Mouse (Mus musculus): ENCODE data around the gene Lrrc57. TPM values are rescaled to one million over a fixed set of nuclear protein-coding genes. Genes with fewer than 3 reads are reported as not detected.
A peak's percentile ranks its signal among the peaks of the same experiment; 100 is the strongest.
"Not testable (repeated sequence)": the region's sequence is repeated elsewhere in the genome, so short reads cannot be mapped to it uniquely, and the experiment has no call there.

Gene Lrrc57
- total RNA-seq, 2 experiments from 2014 or later, result 19.6 to 21.2 TPM

DNA sequence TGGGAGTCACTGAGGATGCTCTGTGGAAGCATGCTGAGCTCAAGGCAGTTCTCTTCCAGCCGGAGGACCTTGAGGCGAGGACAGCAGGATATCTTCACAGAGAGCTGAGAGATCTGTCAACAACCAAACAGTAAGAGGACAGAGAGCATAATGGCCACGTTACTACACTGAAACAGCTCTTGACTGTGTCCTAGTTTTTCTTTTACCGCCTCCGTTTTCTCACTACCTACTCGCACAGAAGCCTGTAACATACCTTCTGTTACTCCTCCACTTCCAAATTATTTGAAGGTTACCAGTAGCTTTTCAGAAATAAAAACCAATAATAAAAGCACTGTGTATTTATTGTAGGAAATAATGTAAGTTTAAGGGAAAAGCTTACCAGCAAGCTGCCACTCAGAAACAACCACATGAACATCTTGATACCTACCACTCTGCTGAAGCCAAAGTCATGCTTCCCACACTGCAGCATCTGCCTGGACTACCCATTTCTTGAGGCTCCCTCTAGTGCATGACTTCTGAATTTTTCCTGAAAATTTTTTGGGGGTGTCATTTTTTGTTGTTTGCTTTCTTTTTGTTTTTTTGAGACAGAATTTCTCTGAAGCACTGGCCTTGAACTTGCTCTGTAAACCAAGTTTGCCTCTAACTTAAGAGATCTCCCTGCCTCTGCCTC lies 3.2 kb downstream of the Lrrc57 start:
- no peak for ATAC-seq (ENCODE audit: poor library complexity, severe bottlenecking)

DNA sequence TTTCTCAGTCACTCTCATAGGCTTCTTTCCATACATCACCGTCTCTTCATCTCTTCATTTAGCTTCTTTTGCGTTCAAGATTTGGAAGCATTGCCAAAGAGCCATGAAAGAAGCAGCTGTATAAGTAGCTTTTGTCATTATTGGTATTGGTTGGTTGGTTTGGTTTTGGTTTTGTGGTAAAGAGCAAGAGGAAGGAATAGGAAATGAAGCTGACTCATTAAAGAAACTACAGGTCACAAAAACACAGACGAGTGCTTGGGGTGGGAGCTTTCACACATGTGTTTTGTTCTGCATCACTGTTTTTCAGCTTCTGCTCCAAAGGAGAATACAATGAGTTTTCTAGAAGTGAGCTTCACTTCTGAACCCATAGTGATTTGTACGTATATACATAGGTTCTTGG lies 9.8 kb downstream of the Lrrc57 start:
- ATAC-seq (ENCODE audit: poor library complexity, severe bottlenecking), result no peak

DNA sequence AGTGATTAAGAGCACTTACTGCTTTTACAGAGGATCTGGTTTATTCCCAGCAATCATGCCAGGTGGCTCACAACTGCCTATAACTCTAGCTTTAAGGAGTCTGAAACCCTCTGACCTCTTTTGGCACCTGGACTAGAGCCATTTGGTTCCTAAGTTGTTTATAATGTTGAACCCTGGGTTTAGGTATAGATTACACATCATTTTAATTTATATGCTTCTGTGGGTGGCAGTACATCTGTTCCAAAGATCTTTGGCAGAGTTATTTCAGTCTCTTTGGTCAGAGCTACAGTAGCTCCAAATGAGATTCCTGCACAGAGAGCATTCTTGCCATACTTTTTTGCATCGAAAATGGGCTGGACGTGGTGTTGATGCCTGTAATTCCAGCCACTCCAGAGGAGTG lies 11.6 kb downstream of the Lrrc57 start:
- ATAC-seq (ENCODE audit: poor library complexity, severe bottlenecking), result no peak

DNA sequence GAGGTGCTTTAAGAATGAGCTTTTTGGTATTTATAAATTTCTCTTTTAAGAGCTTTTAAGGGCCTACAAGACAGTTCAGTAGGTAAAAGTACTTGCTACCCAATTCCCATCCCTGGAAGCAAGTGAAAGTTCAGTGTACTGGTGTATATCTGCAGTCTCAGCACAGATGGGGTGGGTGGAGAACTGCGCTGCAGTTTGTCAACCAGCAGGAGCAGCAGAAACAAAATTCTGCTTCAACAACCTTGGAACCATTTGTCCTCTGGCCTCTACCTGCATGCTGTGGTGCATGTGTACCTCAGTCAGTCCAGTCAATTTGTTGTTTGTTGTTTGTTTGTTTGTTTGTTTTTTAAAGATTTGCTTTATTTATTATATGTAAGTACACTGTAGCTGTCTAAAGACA lies 17.1 kb downstream of the Lrrc57 start:
- no peak for ATAC-seq (ENCODE audit: poor library complexity, severe bottlenecking)

DNA sequence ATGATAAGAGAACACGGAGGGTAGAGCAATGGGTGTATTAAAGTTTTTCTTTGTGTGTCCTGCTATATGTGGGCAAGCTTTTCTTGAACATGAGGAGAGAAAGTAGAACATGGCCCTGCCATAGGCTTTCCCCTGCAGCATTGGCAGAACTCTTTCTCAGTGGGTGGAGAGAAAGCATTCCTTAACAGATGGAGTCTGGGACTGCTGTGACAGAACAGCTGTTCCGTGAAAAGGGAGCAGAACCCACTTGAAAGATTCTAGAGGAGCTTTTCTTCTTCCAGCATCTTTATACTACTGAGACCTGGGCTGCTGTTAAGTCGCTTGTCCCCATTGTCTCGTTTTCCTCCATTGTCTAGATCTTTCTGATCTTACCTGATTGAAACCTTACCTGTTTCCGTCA lies 19.6 kb downstream of the Lrrc57 start:
- ATAC-seq (ENCODE audit: poor library complexity, severe bottlenecking), result no peak

DNA sequence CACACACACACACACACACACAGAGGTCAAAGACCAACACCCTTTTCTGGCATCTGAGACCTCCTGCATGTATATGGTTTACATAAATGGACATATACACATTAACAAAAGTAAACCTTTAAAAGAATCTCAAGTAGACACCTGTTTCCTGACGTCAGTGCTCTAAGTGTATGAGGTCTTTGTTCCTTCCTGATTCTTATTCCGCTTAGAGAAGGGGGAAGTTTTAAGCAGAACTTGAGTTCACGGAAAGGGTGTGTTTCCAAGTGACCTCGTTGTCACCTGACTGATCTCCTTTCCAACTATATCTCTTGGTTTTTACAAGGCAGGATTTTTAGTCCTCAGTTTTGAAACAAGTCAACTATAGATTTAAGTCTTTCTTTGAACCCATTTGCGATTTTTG lies 31.0 kb downstream of the Lrrc57 start:
- peak; percentile 96 for ATAC-seq (ENCODE audit: poor library complexity, severe bottlenecking)

DNA sequence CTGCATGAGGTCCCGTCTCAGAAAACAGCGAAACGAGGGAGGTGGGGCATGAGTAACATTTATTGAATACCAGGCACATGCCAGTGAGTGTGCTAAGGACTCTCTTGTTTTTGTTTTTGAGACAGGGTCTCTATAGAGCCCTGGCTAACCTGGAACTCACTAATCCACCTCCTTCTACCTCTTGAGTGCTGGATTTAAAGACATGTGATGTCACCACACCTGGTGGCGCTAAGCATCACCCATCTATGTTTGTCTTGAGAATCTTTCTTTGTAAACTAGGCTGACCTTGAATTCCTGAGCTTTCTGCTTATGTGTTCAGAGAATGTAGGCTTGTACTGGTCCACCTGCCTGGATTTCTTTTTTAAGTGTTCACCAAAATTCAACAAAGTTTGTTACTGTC lies 31.5 kb downstream of the Lrrc57 start:
- 0 out of 2 replicates have a peak, but pooled peaks have one; percentile 1 for ATAC-seq (ENCODE audit: poor library complexity, severe bottlenecking)

DNA sequence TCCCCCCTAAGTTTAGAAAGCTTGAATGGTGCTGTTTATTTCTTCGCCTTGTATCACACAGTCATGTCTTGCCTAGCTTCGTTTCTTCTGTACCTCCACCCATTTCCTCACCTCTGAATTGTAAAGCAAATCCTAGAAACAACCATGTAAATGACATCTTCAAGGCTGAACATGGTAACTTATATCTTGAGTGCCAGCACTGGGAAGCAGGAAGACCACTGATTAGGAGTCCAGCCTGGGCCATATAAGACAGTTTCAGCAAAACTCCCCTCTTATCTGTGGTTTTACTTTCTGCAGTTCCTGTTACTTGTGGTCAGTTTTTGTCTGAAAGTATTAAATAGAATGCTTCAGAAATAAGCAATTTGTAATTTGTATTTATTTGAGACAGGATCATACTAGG lies 33.3 kb downstream of the Lrrc57 start:
- ATAC-seq (ENCODE audit: poor library complexity, severe bottlenecking), result 0 out of 2 replicates have a peak, but pooled peaks have one; percentile 14

DNA sequence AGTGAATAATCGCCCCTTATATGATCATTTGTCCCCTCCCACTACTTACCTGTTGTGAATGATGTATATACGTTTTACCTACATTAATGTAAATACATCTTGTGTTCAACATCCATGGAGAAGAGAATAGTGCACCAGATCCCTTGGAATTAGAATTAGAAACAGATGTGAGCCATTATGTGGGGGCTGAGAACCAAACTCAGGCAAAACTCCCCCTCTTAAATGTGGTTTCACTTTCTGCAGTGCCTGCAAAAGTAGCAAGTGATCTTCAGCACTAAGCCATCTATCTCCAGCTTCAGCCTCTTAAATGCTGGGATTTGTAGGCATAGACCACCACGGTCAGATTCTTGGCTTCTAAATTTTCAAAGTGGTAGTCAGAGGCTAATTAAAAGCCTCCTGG lies 34.2 kb downstream of the Lrrc57 start:
- ATAC-seq (ENCODE audit: poor library complexity, severe bottlenecking), result no peak

DNA sequence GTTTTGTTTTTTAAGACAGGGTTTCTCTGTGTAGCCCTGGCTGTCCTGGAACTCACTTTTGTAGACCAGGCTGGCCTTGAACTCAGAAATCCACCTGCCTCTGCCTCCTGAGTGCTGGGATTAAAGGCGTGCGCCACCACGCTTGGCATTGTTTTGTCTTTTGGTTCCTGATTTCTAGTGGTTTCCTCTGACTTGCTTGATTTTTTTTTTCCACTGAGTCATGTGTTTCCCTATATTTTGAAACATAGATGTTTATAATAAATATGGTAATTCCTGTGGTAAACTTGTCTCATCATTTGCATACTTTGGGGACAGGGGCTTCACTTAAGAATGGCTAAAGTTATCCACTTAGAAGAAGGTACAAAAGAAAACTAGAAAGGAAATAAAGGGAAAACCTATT lies 37.2 kb downstream of the Lrrc57 start:
- peak; percentile 39; the same call in 1 of the 2 replicates for ATAC-seq (ENCODE audit: poor library complexity, severe bottlenecking)

DNA sequence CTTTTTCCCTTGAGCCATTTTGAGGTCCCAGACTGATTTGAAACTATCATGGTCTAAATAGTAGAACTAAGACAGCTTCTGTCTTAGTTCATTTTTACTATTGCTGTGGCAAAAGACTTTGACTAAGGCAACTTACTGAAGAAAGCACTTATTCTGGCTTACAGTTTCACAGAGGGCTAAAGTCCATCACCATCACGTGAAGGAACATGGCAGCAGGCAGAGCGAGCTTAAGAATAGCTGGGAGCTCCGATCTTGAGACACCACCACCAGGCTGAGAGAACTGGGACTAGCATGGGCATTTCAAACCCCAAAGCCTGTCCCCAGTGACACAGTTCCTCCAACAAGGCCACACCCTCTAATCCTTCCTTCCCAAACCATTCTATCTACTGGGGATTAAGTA lies 38.2 kb downstream of the Lrrc57 start:
- ATAC-seq (ENCODE audit: poor library complexity, severe bottlenecking), result no peak

DNA sequence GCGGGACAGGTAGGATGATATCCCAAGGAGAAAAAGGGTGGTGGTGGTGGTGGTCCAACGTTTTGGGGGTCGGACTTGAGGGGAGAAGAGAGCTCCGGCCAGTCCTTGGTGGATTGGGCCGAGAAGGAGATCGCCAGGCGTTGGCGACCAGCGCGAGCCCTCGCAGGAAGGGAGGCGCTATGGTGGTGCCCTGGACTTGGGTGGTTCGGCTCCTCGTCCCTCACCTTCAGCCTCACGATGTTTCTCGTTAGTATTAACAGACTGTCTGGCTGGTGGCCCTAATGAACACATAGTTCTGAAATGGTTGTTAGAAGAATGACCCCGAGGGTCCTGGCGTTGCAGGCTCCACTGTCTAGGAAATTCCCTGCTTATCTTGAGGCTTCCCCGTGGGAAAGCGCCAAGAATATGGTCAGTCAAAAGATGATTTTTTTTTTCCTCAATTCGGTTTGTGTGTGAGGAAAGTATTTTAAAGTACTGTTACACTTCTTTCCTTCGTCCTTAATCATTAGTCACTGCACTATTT lies 41.5 kb downstream of the Lrrc57 start:
- ATAC-seq (ENCODE audit: poor library complexity, severe bottlenecking), result peak; percentile 43

DNA sequence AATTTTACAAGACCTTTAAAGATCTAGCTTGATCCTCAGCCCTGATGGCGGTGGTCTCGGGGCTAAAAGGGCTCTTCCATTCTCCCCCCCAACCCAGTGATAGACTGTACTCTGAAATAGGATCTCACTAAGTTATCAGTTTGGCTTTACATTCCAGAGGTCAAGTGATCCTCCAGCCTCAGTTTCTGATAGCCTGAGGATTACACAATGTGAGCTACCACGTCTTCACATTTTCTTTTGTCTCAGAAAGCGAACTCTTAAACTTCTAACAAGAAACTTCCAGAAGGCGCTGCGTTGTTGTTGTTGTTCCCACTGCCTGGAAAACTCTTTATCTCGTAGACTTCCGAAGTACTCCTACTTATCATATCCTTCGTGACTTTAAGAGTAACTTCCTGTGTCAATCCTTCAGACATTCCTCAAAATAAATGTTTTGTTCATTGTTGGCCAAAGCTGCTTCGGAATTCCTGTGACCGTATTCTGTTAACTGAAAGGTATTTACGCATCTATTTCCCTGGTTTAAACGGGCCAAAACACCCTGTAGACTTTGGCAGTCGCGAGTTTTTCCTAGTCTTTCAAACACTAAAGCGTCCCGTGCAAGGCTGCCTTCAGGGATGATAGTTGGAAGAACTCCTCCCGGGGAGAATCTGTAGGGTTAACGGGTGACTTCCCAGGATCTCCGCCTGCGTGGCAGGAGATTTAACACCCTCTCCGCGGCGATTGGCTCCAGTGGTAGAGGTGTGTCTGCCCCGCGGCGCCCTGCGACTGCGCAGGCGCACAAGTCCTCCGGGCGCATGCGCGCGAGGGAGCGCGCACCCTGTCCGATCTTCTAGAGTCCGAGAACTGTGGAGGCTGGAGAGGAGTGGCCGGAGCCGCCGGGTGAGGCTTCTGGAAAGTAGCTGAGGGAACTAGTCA lies 42.2 kb downstream of the Lrrc57 start, which contains the start of gene Snap23:
Gene Snap23 (plus strand): TSS at position 786 of the 912 bp plus-strand sequence.
- ATAC-seq (ENCODE audit: poor library complexity, severe bottlenecking), result peak; percentile 73

DNA sequence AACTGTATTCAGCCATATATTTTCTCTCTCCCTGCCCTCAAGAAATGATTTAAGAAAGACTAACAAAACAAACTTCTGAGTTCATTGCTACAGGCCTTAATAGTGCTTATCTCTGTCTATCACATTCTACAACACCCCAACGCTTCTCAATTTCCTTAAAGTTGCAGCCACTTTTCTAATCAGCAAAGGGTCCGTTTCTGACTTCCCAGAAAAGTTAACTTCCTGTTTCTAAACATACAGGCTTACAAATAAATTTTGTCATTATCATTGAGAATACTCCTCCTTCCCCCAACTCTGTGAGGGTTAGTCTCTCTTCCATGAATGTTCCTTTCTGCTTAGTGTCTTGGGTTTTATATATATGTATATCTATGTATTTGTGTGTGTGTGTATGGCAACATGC lies 44.0 kb downstream of the Lrrc57 start:
- ATAC-seq (ENCODE audit: poor library complexity, severe bottlenecking), result no peak

DNA sequence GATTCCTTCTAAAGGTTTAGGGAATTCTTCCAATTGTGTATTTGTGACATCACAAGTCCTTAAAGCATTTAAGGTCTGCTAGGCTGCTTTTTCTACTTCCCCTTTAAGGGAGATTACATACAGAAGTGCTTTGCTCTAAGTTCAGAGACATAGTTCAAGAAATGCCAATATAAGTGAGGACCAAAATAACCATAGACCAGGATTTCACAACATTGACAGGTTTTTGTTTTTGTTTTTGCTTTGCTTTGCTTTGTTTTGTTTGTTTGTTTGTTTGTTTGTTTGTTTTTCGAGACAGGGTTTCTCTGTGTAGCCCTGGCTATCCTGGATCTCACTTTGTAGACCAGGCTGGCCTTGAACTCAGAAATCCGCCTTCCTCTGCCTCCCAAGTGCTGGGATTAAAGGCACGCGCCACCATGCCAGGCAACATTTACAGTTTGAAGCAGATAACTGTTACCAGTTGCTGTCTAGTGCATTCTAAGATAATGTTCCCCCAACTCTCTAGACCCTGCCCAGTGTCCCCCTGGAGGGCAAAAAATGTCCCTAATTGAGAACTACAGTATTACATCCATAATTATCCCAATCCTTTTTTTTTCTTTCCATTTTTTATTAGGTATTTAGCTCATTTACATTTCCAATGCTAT lies 44.7 kb downstream of the Lrrc57 start:
- ATAC-seq (ENCODE audit: poor library complexity, severe bottlenecking), result not testable (repeated sequence)

DNA sequence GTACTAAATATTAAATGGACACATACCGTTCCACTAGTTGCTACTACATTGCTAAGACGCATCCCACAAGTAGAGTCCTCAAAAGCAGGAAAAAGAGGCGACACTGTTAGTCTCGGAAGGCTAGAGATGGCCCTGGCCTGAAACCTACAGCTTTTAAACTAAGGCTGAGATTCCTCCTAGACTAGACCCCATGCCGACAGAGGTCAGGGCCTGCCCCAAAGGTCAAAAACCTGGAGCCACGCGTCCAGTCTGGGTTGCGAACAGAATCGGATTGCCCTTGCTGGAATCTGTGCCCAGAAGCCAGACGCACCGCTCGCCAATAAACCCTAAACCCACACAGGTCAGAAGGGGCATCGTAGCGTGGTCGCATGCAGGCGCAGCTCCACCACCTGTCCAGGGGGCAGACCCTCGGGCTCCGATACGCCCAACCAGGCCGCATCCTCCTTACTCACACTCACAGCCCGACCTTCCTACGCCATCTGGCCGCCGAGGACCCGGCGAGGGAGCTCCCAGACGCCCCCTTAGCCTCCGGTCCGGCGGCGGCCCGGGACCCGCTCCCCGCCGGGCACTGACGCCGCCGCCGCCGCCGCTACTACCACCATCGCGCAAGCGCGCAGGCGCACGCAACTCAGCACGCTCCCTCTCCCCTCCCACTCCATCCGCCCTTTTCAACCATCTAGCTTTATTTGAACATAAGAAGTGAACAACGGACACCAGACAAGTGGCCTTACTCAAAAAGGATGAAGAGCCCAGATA lies 45.9 kb downstream of the Lrrc57 start, which contains the start of gene Zfp106:
Gene Zfp106 (minus strand): TSS at position 609 of the 756 bp plus-strand sequence.
- ATAC-seq (ENCODE audit: poor library complexity, severe bottlenecking), result peak; percentile 73

DNA sequence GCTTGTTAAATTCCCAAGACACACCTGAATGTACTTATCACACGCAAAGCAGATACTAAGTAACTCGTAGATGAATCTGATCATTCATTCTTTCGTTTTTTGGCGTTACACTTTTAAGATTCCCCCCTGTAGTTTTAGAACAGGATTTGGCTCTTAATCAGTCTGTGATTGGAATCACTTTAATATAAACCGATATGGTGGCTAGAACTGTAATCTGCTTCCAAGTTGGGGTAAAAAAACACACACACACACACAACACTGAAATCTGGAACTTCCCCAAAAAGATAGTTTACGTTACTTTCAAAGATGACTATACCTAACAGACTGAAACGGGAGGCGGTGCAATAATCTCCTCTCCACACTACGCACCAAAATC lies 46.5 kb downstream of the Lrrc57 start:
- ATAC-seq (ENCODE audit: poor library complexity, severe bottlenecking), result peak; percentile 11; the same call in 1 of the 2 replicates

DNA sequence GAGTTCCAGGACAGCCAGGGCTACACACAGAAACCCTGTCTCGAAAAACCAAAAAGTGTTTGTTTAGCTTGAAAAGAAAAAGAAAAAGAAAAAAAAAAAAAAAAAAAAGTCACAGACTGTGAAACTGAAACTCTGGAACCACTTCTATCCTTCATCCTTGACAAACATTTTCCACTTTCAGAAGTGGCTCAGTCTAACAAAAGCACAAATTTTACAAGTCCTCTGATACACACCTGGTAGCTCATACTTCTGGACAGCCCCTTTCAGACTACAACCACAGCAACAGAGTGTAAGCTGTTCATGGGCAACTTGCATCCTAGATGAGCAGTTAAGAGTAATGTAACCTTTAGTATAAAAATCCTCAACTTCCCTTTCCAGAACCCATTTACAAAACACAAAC lies 47.8 kb downstream of the Lrrc57 start:
- no peak for ATAC-seq (ENCODE audit: poor library complexity, severe bottlenecking)

DNA sequence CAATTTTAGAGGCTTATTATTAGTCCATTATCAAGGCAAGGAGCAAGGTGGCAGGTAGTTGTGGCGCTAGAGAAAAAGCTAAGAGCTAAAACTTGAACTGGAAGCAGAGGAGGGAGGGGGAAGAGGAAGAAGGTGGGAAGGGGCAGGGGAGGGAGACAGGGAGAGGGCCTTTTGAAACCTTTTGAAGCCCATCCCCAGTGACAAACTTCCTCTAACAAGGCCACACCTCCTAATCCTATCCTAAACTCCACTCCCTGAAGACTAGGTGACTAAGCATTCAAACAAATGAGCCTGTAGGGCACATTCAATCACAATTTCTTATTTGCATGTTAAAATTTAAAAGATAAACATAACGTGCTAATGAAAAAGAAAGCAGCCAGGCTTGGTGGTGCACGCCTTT lies 50.5 kb downstream of the Lrrc57 start:
- peak; percentile 74 for ATAC-seq (ENCODE audit: poor library complexity, severe bottlenecking)

DNA sequence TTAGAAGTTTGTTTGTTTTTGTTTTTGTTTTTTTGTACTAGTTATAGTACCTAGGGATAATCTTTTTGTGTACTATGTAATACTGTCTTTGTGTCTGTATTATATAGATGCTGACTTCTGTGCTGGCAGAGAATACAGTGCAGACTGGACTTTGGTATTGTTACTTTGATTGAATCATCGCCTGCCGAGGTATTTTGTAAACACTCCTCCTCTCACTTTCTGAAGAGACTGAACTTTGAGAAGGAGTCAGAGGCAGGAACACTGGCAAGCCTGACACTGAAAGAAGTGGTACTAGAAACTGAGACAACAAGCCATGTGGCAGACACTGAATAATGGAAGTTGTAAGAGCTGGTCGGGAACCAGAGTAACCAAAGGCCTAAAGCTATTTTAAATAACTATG lies 52.5 kb downstream of the Lrrc57 start:
- no peak for ATAC-seq (ENCODE audit: poor library complexity, severe bottlenecking)
